Mouse (Mus musculus) brain, embryonic 14.5 days (tissue): ENCODE measurements at regions not wholly inside any gene's neighbourhood (a gene's known extent, or its start where the extent isn't known, plus 50 kb on each side); places are given as distances from the start of the nearest gene placed in this dataset.

Experiments
- CTCF ChIP-seq: fragments of 200-500 bp; IDR thresholded peaks from 2 replicates; pipeline ENCODE4 v1.5.1; 2012; ENCODE audit warnings: inconsistent platforms, mild to moderate bottlenecking, moderate library complexity, borderline replicate concordance; ENCODE audit not compliant: insufficient read depth, insufficient read length; ENCODE audit errors: extremely low read depth
- POLR2A ChIP-seq: fragments of 200-500 bp; IDR thresholded peaks from 2 replicates; pipeline ENCODE4 v1.6.1; 2012; ENCODE audit warnings: mild to moderate bottlenecking, inconsistent platforms, borderline replicate concordance; ENCODE audit not compliant: poor library complexity, insufficient read depth, insufficient read length, severe bottlenecking; ENCODE audit errors: extremely low read depth

DNA sequence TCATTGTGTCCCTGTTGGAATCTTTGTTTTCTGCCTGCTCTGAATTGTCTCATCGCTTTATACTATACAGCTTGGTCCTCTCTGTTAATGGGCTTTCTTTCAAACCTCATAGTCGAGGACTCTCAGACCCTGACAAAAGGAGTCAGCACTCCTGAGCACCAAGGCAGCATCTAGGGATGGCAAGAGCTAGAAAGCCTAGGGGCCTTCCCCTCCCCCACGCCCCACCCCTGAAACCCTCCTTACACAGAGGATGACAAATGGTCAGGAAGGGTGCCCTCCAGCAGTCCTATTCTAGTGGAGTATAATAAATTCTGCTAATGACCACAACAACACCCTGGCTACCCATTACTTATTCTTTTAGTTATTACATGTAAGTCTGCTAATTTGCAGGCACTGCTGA, 74.4 kb downstream of the Tbx19 start:
- TF ChIP-seq CTCF (no peak), POLR2A (no peak)
